In the genomic region with DNA sequence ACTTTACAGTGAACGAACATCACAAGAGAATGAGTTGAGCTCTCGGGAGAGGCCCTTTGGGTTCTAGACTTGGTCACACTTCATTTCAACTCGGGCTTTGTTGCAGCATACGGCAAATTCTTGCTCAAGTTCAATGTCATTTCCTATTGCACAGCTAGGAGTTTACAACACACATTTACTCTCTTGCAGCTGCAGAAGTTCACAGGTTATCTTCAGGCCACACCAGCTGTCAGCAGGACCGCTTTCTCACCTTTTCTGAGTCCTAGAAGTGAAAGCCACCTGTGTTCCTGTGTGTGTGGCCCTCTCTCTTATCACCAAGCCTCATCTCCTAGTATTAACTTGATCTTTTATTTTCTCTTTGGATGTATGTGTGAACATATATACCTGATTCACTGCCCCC, we compare ENCODE assay signal across 17 mouse cellular contexts. TPM values are rescaled to one million over a fixed set of nuclear protein-coding genes. Genes with fewer than 3 reads are reported as not detected.
A peak's percentile ranks its signal among the peaks of the same experiment; 100 is the strongest.
DNase-seq lines count a peak whose midpoint lies in the region; ATAC-seq and TF ChIP-seq lines count a peak whose summit lies in the region.
"Had no signal": no experiment of that assay in that cellular context is flagged by ENCODE, and none has a peak within 500 bp of the region (broad histone marks: within the 10 kb centered on the region; RNA-seq: fewer than 3 reads in every experiment).

No protein-coding gene starts in this region.

- peak; percentile 67 for TF ChIP-seq EP300 in lung, postnatal 0 days (IDR thresholded peaks at IDR 0.05)

- 36% methylated on average over 5 of the region's 5 CpGs for WGBS in lung, postnatal 0 days
- WGBS in bone marrow, adult 2 months, result 24% methylated on average over 5 of the region's 5 CpGs
- WGBS in macrophage (ENCODE audit: missing documents), result 28% methylated on average over 5 of the region's 5 CpGs
- WGBS in hindbrain, embryonic 14.5 days, result 83% methylated on average over 5 of the region's 5 CpGs

- TF ChIP-seq CTCF in lung, postnatal 0 days (IDR thresholded peaks at IDR 0.05), result no peak
- no peak for TF ChIP-seq CTCF in bone marrow, adult 2 months (IDR thresholded peaks at IDR 0.05; ENCODE audit: control insufficient read depth, insufficient read depth, low read length)

- H3K9me3 ChIP-seq in lung, postnatal 0 days (ENCODE audit: low read length), result no peaks in the 10 kb centered on the region
- H3K9me3 ChIP-seq in hindbrain, embryonic 14.5 days (ENCODE audit: control insufficient read depth, low read length), result no peaks in the 10 kb centered on the region
- H3K9me3 ChIP-seq: limb, embryonic 15.5 days; neural tube, embryonic 13.5 days had no signal

- no peaks in the 10 kb centered on the region for H3K27me3 ChIP-seq in lung, postnatal 0 days (replicated peaks; ENCODE audit: insufficient read depth, low read length)
- H3K27me3 ChIP-seq in hindbrain, embryonic 14.5 days (ENCODE audit: control insufficient read depth, insufficient read depth, low read length), result no peaks in the 10 kb centered on the region
- H3K27me3 ChIP-seq: limb, embryonic 15.5 days; neural tube, embryonic 13.5 days had no signal

- no peak overlapping the region for H3K27ac ChIP-seq in lung, postnatal 0 days (ENCODE audit: low read length)
- H3K27ac ChIP-seq in bone marrow, adult 2 months (ENCODE audit: control insufficient read depth, insufficient read depth, low read depth, low read length, poor library complexity), result peak overlapping the region; percentile 38; the same call in 1 of the 2 replicates
- H3K27ac ChIP-seq in macrophage, result 0 out of 2 replicates have a peak overlapping the region, but pooled peaks have one; percentile 5
- H3K27ac ChIP-seq in hindbrain, embryonic 14.5 days, result no peak overlapping the region
- H3K27ac ChIP-seq: heart, adult 2 months; left cerebral cortex, adult 2 months; limb, embryonic 15.5 days; neural tube, embryonic 13.5 days had no signal

- no peak overlapping the region for H3K4me2 ChIP-seq in lung, postnatal 0 days (replicated peaks; ENCODE audit: low read depth, low read length)
- no peak overlapping the region for H3K4me2 ChIP-seq in hindbrain, embryonic 14.5 days (replicated peaks)
- H3K4me2 ChIP-seq: limb, embryonic 15.5 days; midbrain, embryonic 11.5 days; neural tube, embryonic 13.5 days had no signal

- H3K36me3 ChIP-seq in lung, postnatal 0 days (ENCODE audit: insufficient read depth, low read length), result no peaks in the 10 kb centered on the region
- H3K36me3 ChIP-seq in macrophage (ENCODE audit: inconsistent target), result no peaks in the 10 kb centered on the region
- no peaks in the 10 kb centered on the region for H3K36me3 ChIP-seq in hindbrain, embryonic 14.5 days (replicated peaks; ENCODE audit: control insufficient read depth, insufficient read depth)
- H3K36me3 ChIP-seq: limb, embryonic 15.5 days; neural tube, embryonic 13.5 days had no signal

- no peak overlapping the region for H3K4me3 ChIP-seq in lung, postnatal 0 days (ENCODE audit: low read depth, low read length)
- no peak overlapping the region for H3K4me3 ChIP-seq in bone marrow, adult 2 months (replicated peaks; ENCODE audit: control insufficient read depth, low read depth, low read length)
- H3K4me3 ChIP-seq in macrophage (ENCODE audit: inconsistent target), result no peak overlapping the region
- H3K4me3 ChIP-seq in hindbrain, embryonic 14.5 days (replicated peaks; ENCODE audit: low read length), result no peak overlapping the region
- H3K4me3 ChIP-seq: heart, adult 2 months; left cerebral cortex, adult 2 months; limb, embryonic 15.5 days; neural tube, embryonic 13.5 days had no signal

- DNase-seq in lung, postnatal 0 days (ENCODE audit: low spot score), result peak; percentile 83
- no peak for DNase-seq in lung, adult 18-20 months
- peak; percentile 61 for DNase-seq in thymus, postnatal 14 days
- no peak for DNase-seq in ovary, postnatal 36 days (ENCODE audit: low spot score)
- no peak for DNase-seq in gastrocnemius, postnatal 4 days (ENCODE audit: low spot score in 2 of 2)
- DNase-seq in hindbrain, embryonic 14.5 days (ENCODE audit: low spot score), result no peak
- DNase-seq: adrenal gland, postnatal 36 days; cerebellum, adult 2 months; heart, adult 2 months; heart, postnatal 4 days; kidney, adult 2 months had no signal

- TF ChIP-seq POLR2A in bone marrow, adult 2 months (IDR thresholded peaks at IDR 0.05; ENCODE audit: borderline replicate concordance, control insufficient read depth, low read depth, low read length), result no peak

- H3K79me2 ChIP-seq in macrophage (ENCODE audit: inconsistent target), result no peaks in the 10 kb centered on the region

- H3K9ac ChIP-seq in lung, postnatal 0 days (replicated peaks; ENCODE audit: low read depth), result no peak overlapping the region
- H3K9ac ChIP-seq in hindbrain, embryonic 14.5 days, result no peak overlapping the region
- H3K9ac ChIP-seq: limb, embryonic 15.5 days; neural tube, embryonic 13.5 days had no signal

- no peaks in the 10 kb centered on the region for H3K4me1 ChIP-seq in lung, postnatal 0 days (ENCODE audit: insufficient read depth, low read depth, low read length)
- peaks cover 6% of the 10 kb centered on the region for H3K4me1 ChIP-seq in bone marrow, adult 2 months (ENCODE audit: control insufficient read depth, insufficient read depth, low read length)
- no peaks in the 10 kb centered on the region for H3K4me1 ChIP-seq in hindbrain, embryonic 14.5 days (replicated peaks; ENCODE audit: control insufficient read depth, insufficient read depth, low read length)
- H3K4me1 ChIP-seq: limb, embryonic 15.5 days; neural tube, embryonic 13.5 days had no signal

- ATAC-seq in lung, postnatal 0 days, result peak; percentile 50
- ATAC-seq in hindbrain, embryonic 14.5 days (ENCODE audit: low FRiP score), result no peak

RNA-seq across cellular contexts. Expression of a gene that starts 31.3 kb away (rescaled TPM):
- polyA plus RNA-seq in lung, postnatal 0 days (2015; fragmentation: Nextera tagmentation; extraction: Ambion mirVana), result 7.1 and 7.8 TPM in 2 replicates
- polyA plus RNA-seq in bone marrow, adult 2 months (2011; ENCODE audit: insufficient read depth, insufficient read length, low replicate concordance, missing spikeins), result 9.2 and 27.6 TPM in 2 replicates
- 1,000 to 10,000 TPM in 11 of 26 experiments, 100 to 1,000 TPM in 15; 472 to 1,464 (median 677) TPM for total RNA-seq in macrophage (2018; cell fraction: chromatin; rRNA removed)
- total RNA-seq in macrophage (2018; cell fraction: cytosol; rRNA removed), result 100 to 1,000 TPM in 11 of 26 experiments, 10 to 100 TPM in 15; 45.6 to 148 (median 84.8) TPM
- total RNA-seq in macrophage (2018; cell fraction: nucleus; rRNA removed), result 100 to 1,000 TPM; 185 to 692 (median 358) TPM
- 43.1 to 56.6 TPM (median 48.0 TPM) in 3 replicates for polyA plus RNA-seq in macrophage (2018)
- total RNA-seq in gastrocnemius, postnatal 4 days (2021), result 10 to 100 TPM; 13.7 to 16.4 TPM
- 5.0 and 6.3 TPM in 2 replicates for polyA plus RNA-seq in hindbrain, embryonic 14.5 days (2014; fragmentation: Nextera tagmentation; extraction: Ambion mirVana)

Comparison
In these comparisons a context has a peak if more than half of its experiments do, and no peak if none do; other contexts are left out.
1. DNase-seq: peak in lung, postnatal 0 days (single experiment) and thymus, postnatal 14 days (single experiment); none in lung, adult 18-20 months (0 of 2), ovary, postnatal 36 days (single experiment), gastrocnemius, postnatal 4 days (0 of 2) and hindbrain, embryonic 14.5 days (single experiment).
2. H3K27ac ChIP-seq: peak in bone marrow, adult 2 months (single experiment) and macrophage (single experiment); none in lung, postnatal 0 days (single experiment) and hindbrain, embryonic 14.5 days (single experiment).